Mouse (Mus musculus) heart, embryonic 14.5 days (tissue): Measurements from ENCODE around the gene Sord. TPM values are rescaled to one million over a fixed set of nuclear protein-coding genes. Genes with fewer than 3 reads are reported as not detected.

Experiments used
- ATAC-seq: fragments of 200-750 bp; cut with Nextera tagmentation; 2 replicates; pipeline ENCODE4 v1.8.0; 2017; ENCODE audit warnings: low read depth, moderate TSS enrichment; ENCODE audit not compliant: insufficient number of reproducible peaks, insufficient read depth, low FRiP score
- H3K27ac ChIP-seq, 2 experiments: fragments of 200-500 bp in 1 of 2; fragments of 300-500 bp in 1 of 2; sonication (generic) in 1 of 2; replicated peaks in 1 of 2; 2 replicates each; pipeline ENCODE4 v1.5.1; 2012 to 2014; ENCODE audit warnings: low read depth in 2 of 2, low read length in 2 of 2, control low read depth in 1 of 2, mild to moderate bottlenecking in 1 of 2, mixed read lengths in 1 of 2; ENCODE audit not compliant: control insufficient read depth in 1 of 2, insufficient read depth in 1 of 2
- H3K27me3 ChIP-seq: fragments of 300-500 bp; sonication (generic); 2 replicates; pipeline ENCODE4 v1.6.1; 2014; ENCODE audit warnings: mild to moderate bottlenecking, low read length, control low read depth; ENCODE audit not compliant: control insufficient read depth, insufficient read depth
- H3K36me3 ChIP-seq: fragments of 300-500 bp; sonication (generic); 2 replicates; pipeline ENCODE4 v1.6.1; 2014; ENCODE audit warnings: mild to moderate bottlenecking, control low read depth, low read length, mixed read lengths; ENCODE audit not compliant: control insufficient read depth, insufficient read depth
- H3K4me1 ChIP-seq, 2 experiments: fragments of 200-500 bp in 1 of 2; fragments of 300-500 bp in 1 of 2; sonication (generic) in 1 of 2; 2 replicates each; pipeline ENCODE4 v1.6.1; 2012 to 2014; ENCODE audit warnings: low read length in 2 of 2, control low read depth in 1 of 2, mixed read lengths in 1 of 2; ENCODE audit not compliant: control insufficient read depth in 2 of 2, insufficient read depth in 2 of 2
- H3K4me2 ChIP-seq: fragments of 300-500 bp; sonication (generic); 2 replicates; pipeline ENCODE4 v1.6.1; 2014; ENCODE audit warnings: mild to moderate bottlenecking, low read length
- H3K4me3 ChIP-seq, 2 experiments: fragments of 200-500 bp in 1 of 2; fragments of 300-500 bp in 1 of 2; sonication (generic) in 1 of 2; 2 replicates each; pipeline ENCODE4 v1.5.1; 2012 to 2014; ENCODE audit warnings: low read length in 2 of 2, mild to moderate bottlenecking in 2 of 2, control low read depth in 1 of 2, low read depth in 1 of 2, moderate library complexity in 1 of 2; ENCODE audit not compliant: control insufficient read depth in 1 of 2, insufficient read depth in 1 of 2
- H3K9ac ChIP-seq: fragments of 300-500 bp; sonication (generic); 2 replicates; pipeline ENCODE4 v1.6.1; 2014; ENCODE audit warnings: mild to moderate bottlenecking, low read length
- H3K9me3 ChIP-seq: fragments of 300-500 bp; sonication (generic); 2 replicates; pipeline ENCODE4 v1.6.1; 2016; ENCODE audit warnings: low read length, control low read depth; ENCODE audit not compliant: control insufficient read depth
- WGBS: fragments of 180-500 bp; shearing (Covaris S2); extraction: QIAGEN DNeasy Blood & Tissue Kit; methylation state at CpG from one replicate; pipeline ENCODE4 v1.1.7; 2014; 5-methylcytosine and 5-hydroxymethylcytosine counted together
- polyA plus RNA-seq: library from polyadenylated mRNA; unstranded; fragments of >200 nt; fragmentation: Nextera tagmentation; extraction: Ambion mirVana; gene quantifications from 2 replicates; pipeline ENCODE4 v1.2.1, GENCODE M21; 2014

Gene Sord
- polyA plus RNA-seq, 1 experiment from 2014 or later: 63.6 TPM

DNA sequence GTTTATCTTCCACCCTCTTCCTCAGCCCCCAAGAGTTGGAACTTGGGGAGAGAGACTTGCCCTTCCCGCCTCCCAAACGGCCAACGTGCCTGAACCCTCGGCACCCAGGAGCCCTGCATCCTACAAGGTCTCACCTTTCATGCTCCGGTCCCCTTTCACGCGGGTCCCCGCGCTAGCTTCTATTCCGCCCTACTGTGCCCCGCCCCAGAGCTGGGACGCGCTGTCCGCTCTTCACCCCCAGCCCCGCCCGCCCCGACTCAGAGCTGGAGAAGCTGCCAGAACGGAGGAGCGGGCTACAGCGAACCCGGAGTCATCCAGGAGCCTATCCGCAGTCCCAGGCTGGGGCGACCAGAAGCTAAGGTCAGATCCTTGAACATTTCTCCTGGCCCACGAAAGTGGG, 79.0 kb downstream of the Sord start, which contains the start of gene Duoxa1:
Duoxa1 (minus strand) TSS at position 195 of the 400 bp plus-strand sequence.
- H3K27me3 ChIP-seq: peaks cover 83% of the 10 kb centered on the region
- no peak within 1 kb of the TSS for H3K27ac ChIP-seq
- no peaks in the 10 kb centered on the region for H3K9me3 ChIP-seq
- peak within 1 kb of the TSS; percentile 61 for H3K4me2 ChIP-seq
- peaks cover 7 to 11% of the 10 kb centered on the region in 2 experiments; a peak in 3 of 4 replicates for H3K4me1 ChIP-seq
- 2% methylated on average over 24 of the region's 24 CpGs for WGBS
- no peak for ATAC-seq
- H3K4me3 ChIP-seq: peak within 1 kb of the TSS; percentile 21 to 30
- peak within 1 kb of the TSS; percentile 6; the same call in 1 of the 2 replicates for H3K9ac ChIP-seq
- no peaks in the 10 kb centered on the region for H3K36me3 ChIP-seq

Other genes with a start within 250 kb of the Sord start
- 11.9 and 13.0 TPM in 2 replicates for gene Eif3j1, start 206.2 kb upstream of the Sord start, polyA plus RNA-seq
- gene Spg11, start 116.4 kb upstream of the Sord start, polyA plus RNA-seq: 6.1 TPM in 2 replicates
- 299 and 301 TPM in 2 replicates for gene B2m, start 87.1 kb upstream of the Sord start, polyA plus RNA-seq
- gene Trim69, start 74.0 kb upstream of the Sord start, polyA plus RNA-seq: 0.11 and 0.15 TPM in 2 replicates
- gene Patl2, start 48.6 kb upstream of the Sord start, polyA plus RNA-seq: not detected in 2 replicates
- not detected in 2 replicates for gene Terb2, start 48.5 kb upstream of the Sord start, polyA plus RNA-seq
- gene Duox2, start 63.7 kb downstream of the Sord start, polyA plus RNA-seq: 0.07 and 0.08 TPM in 2 replicates
- gene Duoxa2, start 64.2 kb downstream of the Sord start, polyA plus RNA-seq: not detected in 2 replicates
- gene Duoxa1, start 79.0 kb downstream of the Sord start, polyA plus RNA-seq: not detected in 2 replicates
- 0.04 and 0.05 TPM in 2 replicates for gene Duox1, start 80.9 kb downstream of the Sord start, polyA plus RNA-seq
- 3.6 TPM in 2 replicates for gene Shf, start 134.4 kb downstream of the Sord start, polyA plus RNA-seq
- gene Slc28a2, start 191.7 kb downstream of the Sord start, polyA plus RNA-seq: 0.47 and 0.58 TPM in 2 replicates